Mouse (Mus musculus) T-cell, adult 2 months (primary cell): Measurements from ENCODE around the gene Myl9.

ENCODE experiments used
- DNase-seq: peaks from one replicate; pipeline ENCODE4 v3.0.0; 2022; ENCODE audit warnings: low spot score

Myl9 gene

DNA sequence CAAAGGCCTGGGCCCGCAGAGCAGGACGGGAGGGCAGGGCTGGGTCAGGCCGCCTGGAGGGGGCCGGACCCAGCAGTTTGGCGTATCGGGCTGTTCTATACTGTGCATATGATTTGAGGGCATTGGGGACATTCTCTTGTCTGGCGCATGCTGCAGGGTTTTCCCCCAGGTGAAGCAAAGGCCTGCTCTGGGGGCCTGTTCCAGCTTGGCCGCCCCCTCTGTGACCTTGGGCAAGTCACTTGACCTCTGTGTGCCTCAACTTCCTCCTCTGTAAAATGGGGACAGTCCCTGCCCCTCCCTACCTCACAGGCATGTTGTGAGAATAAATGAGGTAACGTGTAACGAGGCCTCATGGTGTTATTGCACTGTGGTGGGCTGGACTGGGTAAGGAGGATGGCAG is 11.2 kb upstream of the Myl9 start:
- DNase-seq = no peak

GRCm38 (mm10) chr2:156764747-156765146 is 10.5 kb upstream of the Myl9 start:
- DNase-seq = no peak

DNA sequence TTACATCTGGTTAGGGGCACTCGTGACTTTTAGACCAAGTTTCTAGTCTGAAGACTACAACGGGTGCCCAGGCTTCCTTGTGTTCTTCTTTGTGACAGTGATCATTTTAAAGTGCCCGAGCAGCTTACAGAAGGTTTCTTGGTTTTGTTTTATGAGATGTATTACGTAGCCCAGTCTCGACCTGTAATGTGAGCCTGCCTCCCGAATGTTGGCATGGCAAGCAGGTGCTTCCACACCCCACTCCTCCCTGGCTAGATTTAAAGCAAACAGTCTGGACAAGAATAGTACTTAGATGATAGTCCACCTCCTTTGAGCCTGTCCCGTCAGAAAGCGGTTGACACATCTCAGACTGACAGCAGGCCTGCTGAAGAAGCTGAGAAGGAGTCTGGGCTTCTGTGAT is 9.6 kb upstream of the Myl9 start:
- DNase-seq = no peak

GRCm38 (mm10) chr2:156766227-156767019 is 8.8 kb upstream of the Myl9 start:
- no peak for DNase-seq

GRCm38 (mm10) chr2:156767108-156767507 is 8.1 kb upstream of the Myl9 start:
- no peak for DNase-seq

- no peak for DNase-seq
Measured at GRCm38 (mm10) chr2:156769274-156769673, 5.9 kb upstream of the Myl9 start.

DNA sequence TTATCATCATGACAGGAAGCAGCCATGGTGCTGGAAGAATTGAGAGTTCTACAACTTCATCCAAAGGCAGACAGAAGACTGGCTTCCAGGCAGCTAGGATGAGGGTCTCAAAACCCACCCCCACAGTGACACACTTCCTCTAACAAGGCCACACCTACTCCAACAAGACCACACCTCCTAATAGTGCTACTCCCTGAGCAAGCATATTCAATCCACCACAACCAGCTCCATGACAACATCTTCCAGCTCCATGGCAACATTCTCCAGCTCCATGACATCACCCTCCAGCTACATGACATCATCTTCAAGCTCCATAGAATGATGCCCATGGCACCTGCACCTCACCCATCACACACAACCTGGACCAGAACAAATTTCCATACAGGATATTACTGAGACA is 1.8 kb upstream of the Myl9 start:
- DNase-seq = no peak

- no peak for DNase-seq
Measured at GRCm38 (mm10) chr2:156774035-156774737, 1.0 kb upstream of the Myl9 start.

- no peak for DNase-seq
Measured at GRCm38 (mm10) chr2:156775455-156776435, 525 bp downstream of the Myl9 start.

GRCm38 (mm10) chr2:156776907-156777306 is 1.7 kb downstream of the Myl9 start:
- DNase-seq = no peak

GRCm38 (mm10) chr2:156777326-156778004 is 2.2 kb downstream of the Myl9 start:
- no peak for DNase-seq

DNA sequence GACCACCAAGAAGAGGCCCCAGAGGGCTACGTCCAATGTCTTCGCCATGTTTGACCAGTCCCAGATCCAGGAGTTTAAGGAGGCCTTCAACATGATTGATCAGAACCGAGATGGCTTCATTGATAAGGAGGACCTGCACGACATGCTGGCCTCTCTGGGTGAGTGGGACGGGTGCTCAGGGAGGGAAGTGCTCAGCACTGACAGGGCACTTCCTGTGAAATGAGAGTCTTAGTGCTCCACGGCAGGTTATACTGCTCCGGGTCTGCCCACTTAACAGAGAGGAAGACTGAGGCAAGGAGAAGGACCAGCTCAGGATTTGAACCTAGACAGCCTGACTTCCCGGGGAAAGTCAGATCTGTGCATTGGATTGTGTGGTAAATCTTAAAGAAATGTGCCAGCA is 3.4 kb downstream of the Myl9 start:
- no peak for DNase-seq

GRCm38 (mm10) chr2:156779036-156779435 is 3.8 kb downstream of the Myl9 start:
- no peak for DNase-seq

GRCm38 (mm10) chr2:156779488-156779887 is 4.3 kb downstream of the Myl9 start:
- DNase-seq = no peak

- DNase-seq = no peak
Measured at GRCm38 (mm10) chr2:156780129-156780528, 4.9 kb downstream of the Myl9 start.

- DNase-seq = no peak
Measured at GRCm38 (mm10) chr2:156780752-156781151, 5.5 kb downstream of the Myl9 start.

GRCm38 (mm10) chr2:156781281-156781680 is 6.1 kb downstream of the Myl9 start:
- no peak for DNase-seq

- DNase-seq = no peak
Measured at GRCm38 (mm10) chr2:156781836-156782480, 6.7 kb downstream of the Myl9 start.

- no peak for DNase-seq
Measured at GRCm38 (mm10) chr2:156782481-156783348, 7.5 kb downstream of the Myl9 start.

DNA sequence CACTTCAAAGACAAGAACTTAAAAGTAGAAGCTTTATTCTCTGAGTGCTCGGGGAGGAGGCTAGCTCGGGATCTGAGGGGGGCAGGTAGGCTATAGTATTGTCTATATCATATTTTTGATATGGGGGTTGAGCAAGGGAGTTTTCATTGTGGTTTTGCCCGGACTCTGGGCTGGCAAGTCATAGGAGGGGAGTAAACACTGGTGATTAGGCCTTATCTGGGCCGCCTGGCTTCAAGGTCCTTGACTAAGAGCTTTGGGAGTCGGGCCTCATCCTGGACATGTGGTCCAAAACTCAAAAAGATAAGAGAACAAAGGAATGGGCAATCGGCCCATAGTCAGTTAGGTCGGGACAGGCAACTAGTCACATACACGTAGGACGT is 8.1 kb downstream of the Myl9 start:
- DNase-seq = no peak
